Mouse (Mus musculus) bone marrow, adult 2 months (tissue): ENCODE results near the gene Cdk12. TPM values are rescaled to one million over a fixed set of nuclear protein-coding genes. Genes with fewer than 3 reads are reported as not detected.
"Not testable (repeated sequence)": the region's sequence is repeated elsewhere in the genome, so short reads cannot be mapped to it uniquely, and the experiment has no call there.

Experiments
- H3K27ac ChIP-seq: fragments of 200-500 bp; 2 replicates; pipeline ENCODE4 v1.5.1; 2012; ENCODE audit warnings: low read depth, mild to moderate bottlenecking, control low read depth, inconsistent platforms, low read length; ENCODE audit not compliant: control insufficient read depth, poor library complexity, insufficient read depth
- H3K4me1 ChIP-seq: fragments of 200-500 bp; 2 replicates; pipeline ENCODE4 v1.6.1; 2011; ENCODE audit warnings: low read length; ENCODE audit not compliant: control insufficient read depth, insufficient read depth
- H3K4me3 ChIP-seq: fragments of 200-500 bp; replicated peaks from 2 replicates; pipeline ENCODE3; 2011; ENCODE audit warnings: mild to moderate bottlenecking, low read depth, low read length, control low read depth; ENCODE audit not compliant: control insufficient read depth
- CTCF ChIP-seq: fragments of 200-500 bp; IDR thresholded peaks from 2 replicates; pipeline ENCODE4 v1.5.1; 2011; ENCODE audit warnings: low read length, control low read depth; ENCODE audit not compliant: control insufficient read depth, insufficient read depth
- POLR2A ChIP-seq: fragments of 200-500 bp; IDR thresholded peaks from 2 replicates; pipeline ENCODE4 v1.6.1; 2011; ENCODE audit warnings: low read depth, mild to moderate bottlenecking, control low read depth, low read length, borderline replicate concordance; ENCODE audit not compliant: control insufficient read depth
- WGBS: fragments of 180-500 bp; shearing (Covaris S2); methylation state at CpG from one replicate; pipeline ENCODE4 v1.1.7; 2018; 5-methylcytosine and 5-hydroxymethylcytosine counted together
- polyA plus RNA-seq: library from polyadenylated mRNA; stranded (reverse); fragments of >200 nt; gene quantifications from 2 replicates; pipeline ENCODE4 v1.2.4, GENCODE M21; 2011; ENCODE audit warnings: low replicate concordance; ENCODE audit not compliant: missing spikeins, insufficient read depth, insufficient read length

Cdk12 gene
- polyA plus RNA-seq: 22.0 and 34.8 TPM in 2 replicates

DNA sequence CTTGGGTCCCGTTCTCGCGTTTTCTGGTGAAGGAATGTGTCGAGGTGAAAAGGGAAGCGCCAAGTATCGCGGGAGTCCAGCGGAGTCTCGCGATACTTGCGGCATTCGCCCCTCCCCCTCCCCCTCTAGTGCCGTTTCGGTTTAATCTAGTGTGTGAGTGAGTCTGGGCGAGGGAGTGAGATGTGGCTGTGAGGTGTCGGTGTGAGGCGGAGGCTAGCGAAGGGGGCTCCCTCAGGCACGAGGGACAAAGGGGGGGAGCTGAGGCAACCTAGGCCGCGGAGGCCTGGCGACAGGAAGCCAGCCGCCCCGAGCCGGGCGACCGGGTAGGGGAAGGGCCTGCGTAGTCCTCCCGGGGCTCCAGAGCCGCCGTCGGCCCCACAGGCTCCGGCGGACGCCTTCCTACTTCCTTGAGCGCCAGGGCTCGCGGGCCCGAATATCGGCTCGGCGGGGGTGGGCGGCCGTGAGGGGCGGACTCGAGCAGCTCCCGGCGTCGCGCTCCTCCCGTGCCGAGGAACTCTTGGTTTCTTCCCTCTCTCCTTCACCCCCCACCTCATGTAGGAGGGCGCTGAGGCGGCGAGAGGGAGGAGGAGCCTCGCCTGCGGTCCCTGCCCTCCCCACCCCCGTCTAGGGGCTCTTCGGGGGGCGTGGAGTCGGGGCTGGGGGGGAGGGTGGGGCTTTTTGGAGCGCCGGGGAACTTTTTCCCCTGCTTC is at the start of gene Cdk12:
TSS of gene Cdk12 (plus strand) at position 419 of the 710 bp plus-strand sequence.
- WGBS: under 1% methylated on average over 61 of the region's 63 CpGs
- Histone ChIP-seq H3K4me3 (peak within 1 kb of the TSS; percentile 94), H3K4me1 (no peaks in the 10 kb centered on the region), H3K27ac (peak within 1 kb of the TSS; percentile 99)
- no peak for TF ChIP-seq CTCF
- peak; percentile 98 for TF ChIP-seq POLR2A

DNA sequence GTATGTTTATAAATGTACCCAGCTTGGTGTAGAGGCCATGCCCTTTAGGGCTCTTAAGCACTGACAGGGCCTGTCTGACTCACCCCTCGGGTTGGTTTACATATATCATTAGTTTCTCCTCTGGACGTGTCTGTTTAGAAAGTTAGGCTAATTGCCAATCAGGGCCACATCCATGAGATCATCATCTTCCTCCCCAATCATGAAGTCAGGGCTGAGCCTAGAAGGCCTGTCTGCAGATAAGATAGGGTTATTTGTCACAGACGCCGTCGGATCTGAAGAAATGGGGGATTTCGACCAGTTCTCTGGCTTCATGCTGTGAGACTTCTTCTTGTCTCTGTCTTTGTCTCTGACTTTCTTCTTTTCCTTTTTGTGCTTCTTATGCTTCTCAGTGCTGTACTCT is 47.8 kb upstream of the Cdk12 start:
- TF ChIP-seq POLR2A: no peak
- no peak for TF ChIP-seq CTCF
- no peak overlapping the region for H3K4me3 ChIP-seq
- H3K4me1 ChIP-seq: no peaks in the 10 kb centered on the region
- no peak overlapping the region for H3K27ac ChIP-seq
- WGBS: 57% methylated on average over 6 of the region's 6 CpGs

GRCm38 (mm10) chr11:98168400-98168799 is 34.5 kb upstream of the Cdk12 start:
- TF ChIP-seq CTCF (no peak), POLR2A (no peak)
- Histone ChIP-seq H3K4me3 (no peak overlapping the region), H3K4me1 (no peaks in the 10 kb centered on the region), H3K27ac (no peak overlapping the region)
- WGBS: 77% methylated on average over 1 of the region's 1 CpGs

DNA sequence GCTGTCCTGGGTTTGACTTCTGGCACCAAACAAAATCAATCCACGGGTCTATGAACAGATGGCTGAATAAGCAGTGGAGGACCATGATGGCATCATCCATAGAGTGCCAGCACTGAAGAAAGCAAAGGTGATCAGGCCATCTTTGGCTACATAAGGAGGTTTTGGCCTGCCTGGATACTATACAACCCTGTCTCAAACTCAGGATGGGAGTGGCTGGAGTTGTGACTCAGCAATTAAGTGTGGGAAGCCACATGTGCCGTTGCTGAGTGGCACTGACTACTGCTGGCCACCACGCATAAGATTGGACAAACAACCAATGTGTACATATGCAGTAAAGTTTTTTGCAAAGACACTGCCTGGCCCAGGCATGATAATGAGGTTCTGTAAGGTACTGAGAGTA is 20.7 kb upstream of the Cdk12 start:
- H3K27ac ChIP-seq, H3K4me3 ChIP-seq, H3K4me1 ChIP-seq: not testable (repeated sequence)
- WGBS: 62% methylated on average over 3 of the region's 3 CpGs

DNA sequence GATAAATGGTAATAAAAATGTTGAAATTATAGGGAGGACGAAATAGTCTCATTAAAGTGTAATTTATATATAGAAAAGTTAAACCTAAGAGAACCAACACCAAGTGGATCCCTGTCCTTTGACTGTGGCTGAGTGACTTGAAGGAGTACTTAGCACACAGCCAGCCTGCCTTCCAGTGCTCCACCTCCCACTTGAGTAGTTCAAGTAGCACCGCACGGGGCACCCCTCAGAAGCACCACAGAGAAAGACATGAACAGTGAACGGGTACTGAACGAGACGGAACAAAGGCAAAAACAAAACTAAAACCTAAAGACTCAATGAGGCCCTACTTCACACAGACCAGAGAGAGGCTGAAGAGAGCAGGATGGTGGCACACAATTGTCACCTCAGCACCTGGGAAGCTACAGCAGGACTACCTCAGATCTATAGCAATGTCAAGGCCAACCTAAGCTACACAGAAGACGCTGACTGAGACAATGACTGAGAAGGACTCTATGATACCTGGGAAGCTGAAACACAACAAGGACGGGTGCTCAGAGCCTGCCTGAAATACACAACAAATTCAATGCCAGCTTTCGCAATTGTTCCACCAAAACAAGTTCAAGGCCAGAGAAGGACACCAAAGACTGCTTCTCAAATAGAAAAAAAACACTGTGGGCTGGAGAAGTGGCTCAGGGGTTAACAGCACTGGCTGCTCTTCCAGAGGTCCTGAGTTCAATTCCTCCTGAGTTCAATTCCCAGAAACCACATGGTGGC is 15.0 kb upstream of the Cdk12 start:
- WGBS: 90% methylated on average over 9 of the region's 9 CpGs
- H3K27ac ChIP-seq: no peak overlapping the region
- TF ChIP-seq POLR2A: no peak
- TF ChIP-seq CTCF: no peak

DNA sequence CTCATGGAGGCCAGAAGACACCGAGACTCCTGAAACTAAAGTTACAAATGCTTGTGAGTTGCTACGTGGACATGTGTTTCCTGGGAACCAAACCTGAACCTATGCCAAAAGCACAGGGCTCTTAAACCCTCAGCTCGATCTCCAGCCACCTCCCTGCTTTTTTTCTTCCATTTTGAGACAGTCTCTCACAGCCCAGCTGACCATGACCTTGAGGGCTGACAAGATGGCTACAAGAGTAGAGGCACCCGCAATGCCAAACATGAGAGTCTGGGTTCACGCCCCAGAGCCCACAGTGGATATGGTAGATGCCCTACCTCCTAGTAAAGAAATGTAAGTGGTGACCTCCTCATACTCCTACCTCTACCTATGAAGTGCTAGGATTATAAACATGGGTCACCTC is 12.0 kb upstream of the Cdk12 start:
- TF ChIP-seq CTCF (no peak), POLR2A (no peak)
- H3K4me1 ChIP-seq: no peaks in the 10 kb centered on the region
- no peak overlapping the region for H3K4me3 ChIP-seq
- WGBS: 79% methylated on average over 5 of the region's 5 CpGs
- no peak overlapping the region for H3K27ac ChIP-seq

More for the DNA sequence above, 15.0 kb upstream of the Cdk12 start:
- H3K4me3 ChIP-seq: no peak overlapping the region
- no peaks in the 10 kb centered on the region for H3K4me1 ChIP-seq

- TF ChIP-seq CTCF (no peak), POLR2A (peak; percentile 75; the same call in 1 of the 2 replicates)
- H3K27ac ChIP-seq: peak within 1 kb of the TSS; percentile 81
- H3K4me1 ChIP-seq: no peaks in the 10 kb centered on the region
- WGBS: under 1% methylated on average over 52 of the region's 53 CpGs
- peak within 1 kb of the TSS; percentile 86 for H3K4me3 ChIP-seq
These were observed 9.7 kb upstream of the Cdk12 start, which contains the start of gene Med1 for GRCm38 (mm10) chr11:98192901-98193805. Gene Med1, minus strand, starts transcription at chr11:98193293.
